Mouse (Mus musculus) cerebellum, postnatal 14 days (tissue): ENCODE results near the gene Adgrl4.
A peak's percentile ranks its signal among the peaks of the same experiment; 100 is the strongest.

ENCODE experiments used
- DNase-seq, 2 experiments: peaks; one replicate each; pipeline ENCODE4 v3.0.0; 2021; ENCODE audit warnings: mixed read lengths in 2 of 2

The Adgrl4 gene

DNA sequence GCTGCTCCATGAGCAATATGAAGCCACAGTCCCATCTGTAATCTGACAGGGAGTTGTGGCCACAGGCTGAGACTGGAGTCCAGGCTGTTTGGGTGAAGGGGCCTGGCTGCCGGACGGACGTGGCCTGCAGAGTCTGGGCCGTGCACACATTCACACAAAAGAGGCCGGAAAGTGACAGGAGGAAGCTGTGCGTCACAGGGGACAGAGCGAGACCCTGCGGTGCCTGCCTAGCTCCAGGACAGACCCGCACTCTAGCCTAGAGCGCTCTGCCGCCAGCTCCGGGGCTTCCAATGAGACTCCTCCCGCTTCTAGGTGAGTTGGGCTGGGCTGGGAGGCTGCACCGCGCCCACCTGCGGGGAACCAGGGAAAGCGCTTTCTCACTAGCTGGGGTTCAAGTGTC is at the start of gene Adgrl4:
Gene Adgrl4 (plus strand): TSS at position 195 of the 400 bp plus-strand sequence.
- peak; percentile 15 to 22 for DNase-seq

DNA sequence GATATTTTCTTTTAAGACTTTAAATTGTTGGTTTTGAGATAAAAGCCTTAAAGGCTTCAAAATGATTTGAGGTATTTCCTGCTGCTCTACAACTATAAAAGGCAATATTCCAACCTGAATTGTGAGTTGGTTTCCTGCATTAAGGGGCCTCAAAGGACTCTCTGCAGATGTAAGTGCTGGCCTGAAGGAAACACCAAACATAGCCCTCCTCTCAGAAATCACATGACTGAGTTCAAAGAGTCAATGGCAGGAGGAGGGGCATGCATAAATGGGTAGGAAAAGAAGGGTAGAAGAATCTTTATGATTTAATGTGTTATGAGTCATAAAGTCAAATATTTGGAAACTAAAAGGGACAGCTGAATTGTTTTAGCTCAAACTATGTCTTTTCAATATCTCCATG is 46.8 kb upstream of the Adgrl4 start:
- no peak for DNase-seq

DNA sequence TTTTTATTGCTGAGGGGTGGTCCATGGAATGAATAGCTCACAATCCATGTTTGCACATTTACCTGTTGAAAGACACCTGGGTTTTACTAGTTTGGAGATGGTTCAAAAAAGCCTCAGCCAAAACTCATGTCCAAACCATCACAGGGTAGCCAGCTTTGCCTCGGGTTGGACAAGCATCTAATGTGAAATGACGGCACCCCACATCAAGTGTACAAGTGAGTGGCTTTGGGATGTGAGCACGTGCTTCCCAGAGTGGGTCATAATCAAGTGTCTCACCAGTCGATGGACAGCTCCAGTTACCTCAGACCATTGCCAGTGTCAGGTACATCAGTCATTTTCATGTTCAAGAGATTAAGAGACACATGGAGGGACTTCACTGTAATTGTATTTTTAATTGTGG is 44.8 kb upstream of the Adgrl4 start:
- DNase-seq = peak; percentile 36 to 37

DNA sequence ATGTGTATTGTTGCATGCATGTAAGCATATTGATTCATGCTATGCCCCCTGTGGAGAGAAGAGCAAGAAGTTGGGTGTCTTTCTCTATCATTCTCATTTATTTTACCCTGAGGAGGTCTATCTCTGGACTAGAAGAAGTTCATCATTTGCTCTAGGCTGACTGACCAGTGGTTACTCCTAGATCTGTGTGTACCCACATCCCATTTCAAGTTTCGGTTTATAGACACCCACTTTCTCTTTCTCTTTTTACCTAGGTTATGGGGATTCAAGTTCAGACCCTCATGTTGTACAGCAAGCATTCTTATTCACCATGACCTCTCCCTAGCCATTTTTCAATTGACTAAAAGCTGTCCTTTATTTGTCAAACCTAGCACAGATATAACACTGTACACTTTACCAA is 44.4 kb upstream of the Adgrl4 start:
- no peak for DNase-seq

DNA sequence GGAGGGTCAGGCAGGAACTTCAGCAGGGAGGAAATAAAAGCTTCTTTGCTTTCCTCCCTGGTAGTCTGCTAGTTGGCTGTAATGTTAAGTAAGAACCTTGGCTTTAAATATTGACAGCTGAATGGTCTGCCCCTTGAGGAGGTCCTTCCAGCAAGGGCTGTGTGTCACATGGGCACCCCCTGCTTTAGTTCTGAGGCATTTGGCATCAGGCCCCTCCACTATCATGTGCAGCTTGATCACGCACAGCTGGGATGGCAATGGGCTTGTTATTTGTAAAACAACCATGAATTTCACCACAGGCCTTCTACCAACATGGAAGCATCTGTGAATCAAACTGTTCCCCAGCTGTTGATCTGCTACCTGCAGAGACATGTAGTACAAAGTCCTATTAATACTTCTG is 38.4 kb upstream of the Adgrl4 start:
- peak in 1 of 2 experiments; percentile 45 for DNase-seq

DNA sequence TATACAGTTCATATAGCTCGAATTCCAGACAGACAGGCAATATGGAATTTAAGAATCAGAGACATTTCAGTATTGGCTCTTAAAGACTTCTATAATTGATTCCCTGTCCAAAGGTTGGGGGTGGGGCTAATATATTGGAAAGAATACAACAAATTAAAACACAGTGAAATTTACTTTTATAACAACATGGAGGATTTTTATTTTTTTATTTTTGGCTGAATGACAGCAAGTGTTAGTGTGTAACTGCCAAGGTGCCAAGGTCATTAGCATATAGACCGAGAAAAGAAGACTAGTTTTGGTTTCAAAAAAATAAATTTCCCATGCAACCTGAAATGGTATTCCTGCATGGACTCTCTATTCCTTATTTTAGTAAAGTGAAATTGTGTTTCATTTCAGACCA is 26.7 kb upstream of the Adgrl4 start:
- no peak for DNase-seq

DNA sequence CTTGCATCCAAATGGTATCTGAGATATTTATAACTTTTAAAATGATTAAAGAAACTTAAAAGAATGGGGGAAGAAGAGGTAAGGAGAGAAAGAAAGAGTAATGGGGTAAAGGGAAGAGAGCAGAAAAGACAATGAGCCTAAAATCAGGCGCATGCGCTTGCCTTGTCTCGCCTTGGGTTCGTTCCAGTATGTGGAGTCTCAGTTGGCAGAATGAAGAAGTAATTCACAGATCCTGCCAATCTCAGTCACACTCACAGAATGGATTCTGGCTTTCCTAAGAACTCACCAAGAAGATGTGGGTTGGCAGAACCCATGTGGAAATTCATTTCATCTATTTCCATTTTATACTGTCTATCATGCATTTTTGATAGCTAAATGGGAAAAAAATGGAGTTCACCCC is 26.2 kb upstream of the Adgrl4 start:
- DNase-seq = peak; percentile 76 to 81

DNA sequence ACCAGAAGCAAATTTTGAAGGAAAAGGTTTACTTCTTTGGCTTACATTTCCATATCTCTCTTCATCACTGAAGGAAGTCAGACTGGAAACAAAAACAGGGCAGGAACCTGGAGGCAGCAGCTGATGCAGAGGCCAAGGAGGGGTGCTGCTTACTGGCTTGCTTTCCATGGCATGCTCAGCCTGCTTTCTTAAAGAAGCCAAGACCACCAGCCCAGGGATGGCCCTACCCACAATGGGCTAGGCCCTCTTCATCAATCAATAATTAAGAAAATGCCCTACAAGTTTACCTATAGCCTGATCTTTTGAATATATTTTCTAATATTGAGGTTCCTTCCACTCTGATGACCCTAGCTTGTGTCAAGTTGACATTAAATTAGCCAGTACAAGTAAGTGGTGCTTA is 20.8 kb upstream of the Adgrl4 start:
- DNase-seq = no peak

DNA sequence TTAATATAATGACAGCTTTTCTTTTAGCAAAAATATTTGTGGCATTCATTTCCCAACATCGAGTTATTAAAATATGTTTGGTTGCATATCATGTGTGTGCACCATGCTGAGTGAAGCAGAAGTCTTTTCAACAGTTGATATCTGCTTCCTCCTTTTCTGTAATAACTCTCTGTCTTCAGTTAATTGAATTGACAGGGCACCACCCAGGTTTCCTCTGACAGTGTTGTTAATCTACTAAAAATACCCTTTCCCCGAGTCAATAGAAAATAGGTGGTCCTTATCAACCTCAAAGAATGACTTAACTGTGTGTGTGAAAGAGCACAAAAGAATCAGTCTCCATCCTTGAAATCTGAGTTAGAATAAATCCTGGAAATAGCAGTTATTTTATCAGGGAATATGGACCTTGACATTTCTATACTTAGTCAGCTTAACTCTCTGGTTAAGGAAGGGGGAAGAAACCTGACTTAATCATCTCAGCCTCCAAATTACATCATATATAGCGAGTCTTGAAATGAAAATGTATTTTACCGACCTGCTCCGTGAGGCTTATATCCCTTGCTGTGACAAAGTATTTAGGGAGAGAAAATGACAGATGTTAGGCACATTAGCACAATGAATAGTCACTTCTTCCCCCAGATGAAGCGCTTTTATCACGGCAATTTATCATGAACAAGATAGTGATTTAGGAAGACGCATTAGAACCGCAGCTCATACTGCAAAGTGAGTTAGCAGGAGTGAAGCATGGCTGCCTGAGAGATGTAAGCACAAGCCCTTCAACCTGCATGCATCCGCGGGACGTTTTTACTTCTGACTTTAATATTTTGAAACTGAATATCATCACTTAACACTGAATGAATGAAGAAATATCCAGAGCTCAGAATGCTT is 19.8 kb upstream of the Adgrl4 start:
- DNase-seq = no peak

DNA sequence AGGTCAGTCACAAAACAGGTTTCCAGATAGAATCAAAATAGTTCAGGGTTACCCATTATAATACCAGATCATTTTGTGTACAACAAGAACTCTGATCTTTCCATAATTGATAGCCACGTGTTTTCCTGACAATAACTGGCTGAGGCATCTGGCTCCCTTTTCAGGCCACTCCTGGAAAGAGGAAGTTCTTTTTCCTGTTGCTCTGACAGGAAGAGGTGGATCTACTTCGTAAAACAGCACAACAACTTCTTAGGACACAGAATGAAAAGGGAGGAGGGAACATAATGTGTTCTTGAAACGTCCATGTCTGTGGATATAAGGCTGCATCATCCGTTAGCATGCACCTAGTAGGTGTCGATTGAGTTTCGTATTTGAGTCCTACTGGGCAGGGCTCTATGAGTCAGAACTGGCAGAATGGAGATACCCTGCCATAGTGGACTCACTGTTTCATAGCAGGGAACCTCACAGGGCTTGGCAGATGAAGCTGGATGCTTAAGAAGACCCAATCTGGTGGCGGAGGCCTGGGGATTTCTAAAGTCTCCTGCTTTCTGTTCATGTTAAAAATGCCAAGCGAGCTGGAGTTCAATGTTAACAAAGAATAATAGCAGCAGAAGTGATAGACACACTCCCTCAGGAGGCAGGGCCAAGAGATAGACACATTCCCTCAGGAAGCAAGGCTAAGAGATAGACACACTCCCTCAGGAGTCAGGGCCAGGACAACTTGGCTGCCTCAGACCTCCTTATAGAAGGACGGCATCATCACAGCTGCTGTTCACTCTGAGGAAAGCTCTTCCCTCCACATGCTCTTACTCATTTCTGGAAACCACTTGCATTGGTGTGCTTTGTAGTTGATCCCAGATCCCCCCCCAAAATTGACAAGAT is 13.1 kb upstream of the Adgrl4 start:
- DNase-seq = peak in 1 of 2 experiments; percentile 7

DNA sequence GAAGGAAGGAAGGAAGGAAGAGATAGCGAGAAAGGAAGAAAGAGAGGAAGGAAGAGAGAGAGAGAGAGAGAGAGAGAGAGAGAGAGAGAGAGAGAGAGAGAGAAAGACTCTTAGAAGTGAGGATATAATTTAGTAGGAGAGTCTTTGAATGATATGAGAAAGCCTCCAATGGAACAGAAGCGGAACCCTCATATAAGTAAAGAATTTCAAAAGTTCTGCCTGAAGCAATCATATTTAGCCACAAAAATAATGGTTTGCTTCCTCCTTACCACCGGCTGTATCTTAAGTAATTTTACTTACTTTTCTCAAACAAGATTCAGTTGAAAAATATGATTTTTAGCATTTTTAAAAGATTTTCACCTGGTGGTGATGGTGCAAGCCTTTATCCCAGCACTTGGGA is 7.6 kb upstream of the Adgrl4 start:
- DNase-seq = no peak

DNA sequence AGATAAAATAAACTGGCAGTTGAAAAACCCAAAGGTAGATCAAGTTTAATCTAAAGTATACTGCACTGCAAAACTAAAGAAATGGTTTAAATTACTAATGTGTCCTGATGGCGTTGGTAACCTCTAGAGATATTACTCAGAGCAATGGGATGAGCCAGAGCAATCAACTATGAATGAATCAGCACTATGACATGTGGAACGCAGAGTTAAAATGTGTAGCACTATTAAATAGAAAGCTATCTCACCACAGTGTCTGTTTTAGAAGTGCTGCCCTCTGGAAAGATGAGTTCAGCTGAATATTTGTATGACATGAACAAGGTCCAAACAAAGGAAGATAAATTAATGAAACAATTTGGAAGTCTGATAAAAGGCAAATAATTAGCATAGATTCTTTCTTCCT is 6.2 kb upstream of the Adgrl4 start:
- DNase-seq = no peak

DNA sequence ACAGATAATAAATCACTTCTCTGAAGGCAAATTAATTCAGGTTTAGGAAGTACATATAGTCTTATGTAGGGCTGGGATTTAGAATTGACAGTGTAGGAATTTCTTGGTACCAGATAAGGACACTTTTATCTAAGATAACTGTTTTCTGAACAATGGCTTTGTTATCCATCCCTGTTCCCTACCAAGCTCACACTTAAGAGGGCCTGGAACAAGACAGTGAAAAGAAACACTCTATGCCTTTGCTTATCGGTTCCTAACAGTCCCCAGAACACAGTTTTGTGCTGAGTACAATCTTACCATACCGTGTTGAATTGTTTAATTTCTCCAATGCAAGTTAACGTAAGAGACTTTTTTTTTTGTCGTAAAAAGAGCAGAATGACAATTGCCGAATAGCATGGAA is 677 bp downstream of the Adgrl4 start:
- no peak for DNase-seq

DNA sequence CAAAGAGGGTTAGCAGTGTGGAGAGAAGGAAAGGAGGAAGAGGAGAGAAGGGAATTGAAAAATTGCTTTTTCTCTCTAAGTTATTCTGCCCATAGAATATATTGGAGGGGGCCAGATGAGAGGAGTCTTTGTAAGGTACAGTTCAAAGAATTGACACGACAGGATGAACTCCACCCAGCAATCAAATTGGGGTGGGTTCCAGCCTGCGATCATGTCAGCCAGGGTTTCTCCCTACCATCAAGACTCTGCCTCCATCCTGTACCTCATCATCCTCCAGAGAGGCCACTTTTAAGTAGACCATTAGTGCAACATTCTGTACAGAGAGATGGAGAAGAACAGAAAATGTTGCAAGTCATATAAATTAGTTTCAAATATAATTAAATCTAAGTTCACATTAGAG is 2.3 kb downstream of the Adgrl4 start:
- no peak for DNase-seq

DNA sequence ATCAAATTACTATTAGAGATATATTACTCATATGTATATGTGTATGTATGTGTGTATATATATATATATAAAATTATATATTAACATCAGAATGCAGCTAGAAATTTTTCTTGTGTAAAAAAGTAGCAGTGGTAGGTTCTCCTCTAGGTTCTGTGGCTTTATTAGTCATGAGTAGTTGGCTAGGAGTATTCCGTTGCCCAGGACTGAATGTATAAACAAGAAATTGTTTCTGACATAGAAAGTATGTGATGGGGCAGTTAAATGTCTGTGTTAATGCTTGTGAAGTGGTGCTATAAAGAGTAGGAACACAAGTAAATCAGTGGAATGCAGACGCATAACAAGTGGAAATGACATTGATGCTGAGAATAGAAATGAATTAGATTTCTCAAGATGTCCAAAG is 4.3 kb downstream of the Adgrl4 start:
- no peak for DNase-seq

DNA sequence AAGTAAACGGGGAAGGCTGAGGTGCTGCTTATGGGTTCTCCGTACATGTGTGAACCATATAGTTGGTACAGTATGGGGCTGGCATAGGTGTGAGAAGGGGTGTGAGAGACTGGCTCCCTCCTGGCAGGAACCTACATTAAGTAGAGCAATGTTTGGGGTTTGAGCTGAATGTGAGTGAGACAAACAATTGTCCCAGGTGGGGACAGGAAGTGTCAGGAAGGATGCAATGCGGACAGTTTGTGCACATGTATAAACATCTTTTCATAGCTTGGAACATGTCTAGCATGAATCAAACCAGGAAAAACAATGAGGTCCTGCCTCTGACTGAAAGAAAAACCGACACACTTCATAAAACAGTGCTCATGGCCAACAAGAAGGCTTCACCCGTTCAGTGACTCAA is 5.8 kb downstream of the Adgrl4 start:
- DNase-seq = no peak

DNA sequence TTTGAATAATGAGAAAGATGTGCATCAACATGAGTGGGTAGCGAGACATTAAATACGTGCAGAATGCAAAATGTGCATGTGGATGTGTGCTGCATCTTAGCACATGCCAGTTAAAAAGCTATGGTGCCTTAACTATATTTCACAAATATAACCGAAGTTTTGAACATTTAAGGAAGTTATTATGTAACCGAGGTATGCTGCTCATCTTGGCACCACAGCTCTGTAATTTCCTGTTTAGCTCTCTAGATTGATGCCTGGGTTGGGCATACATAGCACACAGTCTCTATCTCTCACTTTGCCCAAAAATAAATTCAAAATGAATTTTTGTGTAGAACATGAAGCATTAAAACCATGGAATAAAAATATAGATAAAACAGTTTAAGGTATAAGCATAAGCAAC is 6.6 kb downstream of the Adgrl4 start:
- DNase-seq = no peak

DNA sequence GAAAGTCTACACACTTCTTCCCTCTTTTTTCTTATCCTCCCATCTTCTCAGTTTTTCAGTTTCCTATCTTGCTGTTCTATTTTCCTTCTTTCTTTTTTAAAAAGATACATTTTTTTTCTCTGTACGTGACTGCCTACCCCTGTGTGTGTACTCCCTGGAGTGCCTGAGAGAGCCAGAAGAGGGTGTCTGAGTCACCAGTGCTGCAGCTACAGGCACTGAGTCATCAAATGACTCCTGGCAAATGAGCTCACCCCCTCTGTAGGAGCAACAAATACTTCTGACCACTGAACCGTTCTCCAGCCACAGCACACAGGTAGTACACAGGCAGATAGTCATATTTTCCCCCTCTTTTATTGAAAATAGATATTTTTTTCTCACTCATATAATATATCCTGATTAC is 8.2 kb downstream of the Adgrl4 start:
- no peak for DNase-seq

DNA sequence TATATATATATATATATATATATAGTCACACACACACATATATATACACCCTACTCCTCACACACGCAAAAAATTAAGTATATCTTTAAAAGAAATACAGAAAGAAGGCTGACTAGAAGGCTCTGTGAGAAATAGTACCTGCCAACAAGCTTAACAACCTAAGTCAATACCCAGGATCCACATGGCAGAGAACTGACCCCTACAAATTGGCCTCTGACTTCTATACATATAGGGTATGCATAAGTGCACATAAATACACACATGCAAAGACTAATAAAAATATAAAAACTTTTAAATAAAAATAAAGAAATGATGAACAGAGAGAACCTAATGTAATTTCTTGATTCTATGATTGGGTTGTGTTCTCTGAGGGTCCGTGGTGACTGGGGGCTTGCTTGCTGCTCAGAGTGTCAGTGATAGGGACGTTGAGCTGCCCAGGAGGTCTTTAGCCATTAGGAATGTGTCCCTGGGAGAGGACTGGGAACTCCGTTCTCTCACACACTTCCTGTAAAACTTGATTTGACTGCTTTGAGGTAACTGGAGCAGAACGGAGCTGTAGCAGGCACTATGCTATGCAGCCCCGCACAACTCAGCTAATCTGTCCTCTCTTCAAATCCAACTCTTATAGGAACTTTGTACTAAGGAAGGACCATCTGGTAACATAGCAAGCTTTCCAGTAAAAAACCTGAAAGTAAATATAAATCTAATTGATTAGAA is 17.5 kb downstream of the Adgrl4 start:
- DNase-seq = no peak

DNA sequence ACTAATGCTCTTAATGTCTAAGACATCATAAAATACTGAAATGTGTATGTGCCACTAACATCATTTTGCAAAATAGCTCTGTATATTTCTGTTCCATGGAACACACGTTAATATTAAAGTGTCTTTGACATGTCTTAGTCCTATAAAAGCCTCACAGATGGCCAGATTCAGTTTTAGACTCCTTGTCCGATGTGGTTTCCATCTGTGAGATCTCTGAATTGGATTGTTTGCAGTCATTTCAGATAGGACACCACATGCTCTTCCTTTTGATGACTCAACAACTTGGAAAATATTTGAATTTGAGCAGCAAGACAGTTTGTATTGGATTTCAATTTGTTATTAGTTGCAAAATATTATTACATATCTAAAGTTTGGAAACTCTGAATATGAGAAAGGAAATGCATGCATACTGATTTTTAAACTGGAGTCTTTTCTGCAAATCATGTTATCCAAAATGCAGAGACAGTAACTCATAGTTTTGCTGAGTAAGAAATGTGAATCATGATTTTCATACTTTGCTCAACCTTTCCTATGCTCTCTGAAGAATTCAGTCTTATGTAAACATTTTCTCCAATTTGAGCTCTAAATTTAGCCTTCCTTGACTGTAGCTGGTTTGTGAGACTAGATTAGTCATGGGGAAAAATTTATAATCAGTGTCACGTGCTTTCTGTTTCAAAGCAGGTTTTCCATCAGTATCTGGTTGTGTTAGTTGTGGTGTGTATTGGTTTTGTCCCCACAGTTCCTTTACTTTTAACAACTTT is 21.9 kb downstream of the Adgrl4 start:
- DNase-seq = no peak

DNA sequence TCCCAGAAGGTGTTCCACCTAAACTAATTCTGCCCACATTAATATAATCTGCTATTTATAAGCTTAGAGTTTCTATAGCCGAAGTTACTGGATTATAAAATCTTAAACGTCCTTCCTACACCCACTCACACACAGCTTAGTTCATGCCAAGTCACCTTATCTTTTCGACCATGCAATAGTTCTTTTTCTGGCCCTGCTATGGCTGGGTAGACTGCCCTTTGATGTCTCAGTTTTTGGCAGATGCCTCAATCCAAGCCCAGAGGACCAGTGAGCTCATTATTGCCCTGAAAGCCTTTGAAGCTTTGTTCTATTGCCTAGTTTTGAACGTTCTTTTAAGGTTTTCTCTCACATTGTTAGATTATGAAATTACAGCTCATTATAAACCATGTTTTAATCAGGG is 27.5 kb downstream of the Adgrl4 start:
- DNase-seq = no peak

DNA sequence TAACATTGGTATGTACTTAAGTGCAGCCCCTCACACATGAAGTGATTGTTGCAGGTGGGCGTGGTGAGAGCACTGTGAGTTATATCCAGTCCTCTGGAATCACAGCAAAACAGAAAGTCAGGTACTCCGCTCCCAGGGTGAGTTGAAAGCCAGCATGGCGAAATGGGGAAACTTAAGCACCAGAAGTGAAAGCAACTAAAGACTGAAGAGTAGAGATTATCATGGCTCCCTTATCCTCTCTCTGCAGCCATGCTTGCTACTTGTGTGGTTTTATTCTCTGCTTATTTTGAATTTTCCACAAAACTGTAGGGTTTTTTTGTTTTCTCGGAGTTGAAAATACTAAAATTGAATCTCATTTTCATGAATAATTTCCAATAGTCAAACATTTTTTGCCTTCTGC is 51.2 kb downstream of the Adgrl4 start:
- DNase-seq = no peak

DNA sequence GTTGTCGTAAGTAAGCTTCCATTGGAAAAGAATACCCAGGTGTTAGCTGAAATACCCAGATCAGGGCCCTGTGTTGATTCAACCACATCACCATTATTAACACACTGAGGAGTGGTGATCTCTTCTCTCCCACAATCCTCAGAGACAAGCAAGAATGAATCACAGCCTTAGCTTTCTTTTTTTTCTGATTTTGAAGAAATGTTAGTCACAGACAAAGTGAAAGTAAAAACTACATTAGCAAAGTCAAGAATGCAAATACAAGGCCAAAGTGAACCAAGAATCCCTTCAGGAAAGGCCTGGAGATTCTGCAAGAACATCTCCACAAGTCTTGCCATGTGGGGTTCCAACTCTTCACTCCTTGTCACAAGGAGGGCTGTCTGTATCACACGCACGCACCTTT is 67.9 kb downstream of the Adgrl4 start:
- DNase-seq = no peak
